Mouse (Mus musculus) kidney, postnatal 36 days (tissue): ENCODE data around the gene Snupn.

Experiments used
- DNase-seq, 2 experiments: peaks; one replicate each; pipeline ENCODE4 v3.0.0; 2021 to 2022; ENCODE audit warnings: mixed read lengths in 2 of 2

Gene Snupn

GRCm38 (mm10) chr9:57012895-57013294, 62.2 kb downstream of the Snupn start:
- DNase-seq = no peak

GRCm38 (mm10) chr9:57013756-57014155, 63.1 kb downstream of the Snupn start:
- peak in 1 of 2 experiments; percentile 22 for DNase-seq

- DNase-seq = peak; percentile 63 to 78
These were observed 64.1 kb downstream of the Snupn start for GRCm38 (mm10) chr9:57014766-57015165.

GRCm38 (mm10) chr9:57017631-57018030, 67.0 kb downstream of the Snupn start:
- no peak for DNase-seq

- no peak for DNase-seq
These were observed 81.1 kb downstream of the Snupn start for GRCm38 (mm10) chr9:57031756-57032155.
